Mouse (Mus musculus): Measurements from ENCODE around the gene Tsc22d1. TPM values are rescaled to one million over a fixed set of nuclear protein-coding genes. Genes with fewer than 3 reads are reported as not detected.

Tsc22d1 gene
- total RNA-seq (2014; rRNA removed; ENCODE audit: low replicate concordance) (194 and 241 TPM in 2 replicates), polyA plus RNA-seq (2015; fragmentation: Nextera tagmentation; extraction: Ambion mirVana) (170 and 210 TPM in 2 replicates)

DNA sequence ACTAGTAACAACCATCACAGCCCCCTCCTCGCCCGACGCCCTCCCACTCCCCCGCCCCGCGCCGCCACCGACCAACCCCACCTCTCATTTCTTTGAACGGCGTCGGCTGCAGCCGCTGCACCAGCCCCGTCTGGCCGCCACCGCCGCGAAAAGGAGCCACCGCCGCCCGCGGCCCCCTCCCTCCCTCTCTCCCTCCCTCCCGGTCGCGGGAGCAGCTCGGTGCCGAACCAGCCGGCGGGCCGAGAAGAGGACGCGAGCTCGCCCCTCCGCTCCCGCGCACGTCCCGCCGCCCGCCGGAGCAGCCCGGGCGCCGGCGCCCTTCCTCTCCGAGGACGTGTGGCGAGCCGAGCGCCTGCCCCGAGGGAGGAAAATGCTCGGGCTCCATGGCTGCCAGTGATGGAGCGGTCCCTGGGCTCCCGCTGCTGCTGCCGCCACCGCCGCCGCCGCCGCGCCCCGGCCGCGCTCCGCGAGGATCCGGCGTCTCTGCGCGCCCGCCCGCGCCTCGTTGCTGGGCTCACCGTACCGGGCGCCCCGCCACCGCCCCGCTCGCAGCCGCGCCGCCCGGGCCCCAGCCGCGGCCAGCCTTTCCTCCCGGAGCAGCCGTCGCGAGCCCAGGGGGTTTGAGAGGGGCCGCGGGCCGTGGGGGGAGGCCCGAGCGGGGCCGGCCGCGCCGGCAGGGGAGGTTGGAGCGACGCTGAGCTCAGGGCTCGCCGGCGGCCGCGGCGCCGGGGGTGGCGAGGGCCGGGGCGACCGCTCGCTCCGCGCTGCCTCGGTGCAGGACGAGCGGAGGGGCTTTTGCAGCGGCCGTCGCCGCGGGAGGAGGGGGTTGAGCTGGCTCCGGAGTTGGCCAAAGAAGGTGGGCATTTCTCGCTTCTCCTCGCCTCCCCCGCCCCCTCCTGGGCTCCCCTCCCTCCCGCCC lies at the start of gene Tsc22d1:
Gene Tsc22d1 (plus strand): TSS at position 100 of the 919 bp plus-strand sequence.
- peak; percentile 1 for ATAC-seq (ENCODE audit: insufficient read depth, low read depth)
- H3K27me3 ChIP-seq (ENCODE audit: control insufficient read depth, insufficient read depth, low read length): no peaks in the 10 kb centered on the region
- H3K9me3 ChIP-seq (replicated peaks; ENCODE audit: control insufficient read depth, low read length): no peaks in the 10 kb centered on the region
- H3K4me2 ChIP-seq (ENCODE audit: low read depth, low read length): peak within 1 kb of the TSS; percentile 91
- DNase-seq (ENCODE audit: low spot score): no peak
- H3K9ac ChIP-seq (replicated peaks; ENCODE audit: low read depth, low read length): peak within 1 kb of the TSS; percentile 94
- H3K4me3 ChIP-seq (ENCODE audit: low read depth, low read length): peak within 1 kb of the TSS; percentile 78
- H3K4me1 ChIP-seq (ENCODE audit: control insufficient read depth, insufficient read depth): peaks cover 18% of the 10 kb centered on the region; the same call in 1 of the 2 replicates
- peak within 1 kb of the TSS; percentile 95 for H3K27ac ChIP-seq (ENCODE audit: low read depth)
- 0% methylated on average over 61 of the region's 128 CpGs for WGBS
- TF ChIP-seq EP300 (IDR thresholded peaks at IDR 0.05; ENCODE audit: low read depth): no peak
- no peak for TF ChIP-seq CTCF (IDR thresholded peaks at IDR 0.05; ENCODE audit: low read depth)
- H3K36me3 ChIP-seq (replicated peaks; ENCODE audit: control insufficient read depth, insufficient read depth, low read length): peaks cover 17% of the 10 kb centered on the region; the same call in 1 of the 2 replicates

DNA sequence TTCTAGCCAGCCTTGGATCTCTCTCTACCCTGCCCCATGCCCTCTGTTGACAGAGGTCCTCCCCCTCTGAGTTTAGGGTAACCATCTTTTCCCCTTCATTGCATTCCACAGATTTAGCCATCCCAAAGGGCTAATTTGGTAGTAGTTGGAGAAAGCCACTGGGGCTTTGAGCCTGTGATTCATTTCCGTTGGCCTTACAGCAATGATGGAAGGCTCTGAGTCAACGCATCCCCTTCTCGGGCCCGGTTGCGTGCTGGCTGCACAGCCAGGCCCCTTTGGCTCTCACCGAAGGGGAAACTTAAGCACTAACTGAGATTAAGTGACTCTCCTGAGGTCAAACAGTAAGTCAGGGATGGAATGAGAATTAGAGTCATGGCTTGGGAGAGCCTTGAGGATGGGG lies 41.1 kb upstream of the Tsc22d1 start:
- no peak overlapping the region for H3K4me2 ChIP-seq (ENCODE audit: low read depth, low read length)
- no peaks in the 10 kb centered on the region for H3K9me3 ChIP-seq (replicated peaks; ENCODE audit: control insufficient read depth, low read length)
- 87% methylated on average over 6 of the region's 6 CpGs for WGBS
- no peak for TF ChIP-seq CTCF (IDR thresholded peaks at IDR 0.05; ENCODE audit: low read depth)
- H3K36me3 ChIP-seq (replicated peaks; ENCODE audit: control insufficient read depth, insufficient read depth, low read length): no peaks in the 10 kb centered on the region
- H3K4me1 ChIP-seq (ENCODE audit: control insufficient read depth, insufficient read depth): no peaks in the 10 kb centered on the region
- ATAC-seq (ENCODE audit: insufficient read depth, low read depth) (no peak), DNase-seq (ENCODE audit: low spot score) (no peak)
- H3K27me3 ChIP-seq (ENCODE audit: control insufficient read depth, insufficient read depth, low read length): no peaks in the 10 kb centered on the region
- no peak overlapping the region for H3K27ac ChIP-seq (ENCODE audit: low read depth)
- H3K4me3 ChIP-seq (ENCODE audit: low read depth, low read length): no peak overlapping the region
- no peak overlapping the region for H3K9ac ChIP-seq (replicated peaks; ENCODE audit: low read depth, low read length)

GRCm38 (mm10) chr14:76374601-76375000 lies 40.2 kb upstream of the Tsc22d1 start:
- no peaks in the 10 kb centered on the region for H3K9me3 ChIP-seq (replicated peaks; ENCODE audit: control insufficient read depth, low read length)
- no peak overlapping the region for H3K4me2 ChIP-seq (ENCODE audit: low read depth, low read length)
- H3K36me3 ChIP-seq (replicated peaks; ENCODE audit: control insufficient read depth, insufficient read depth, low read length): no peaks in the 10 kb centered on the region
- H3K27me3 ChIP-seq (ENCODE audit: control insufficient read depth, insufficient read depth, low read length): no peaks in the 10 kb centered on the region
- no peak for DNase-seq (ENCODE audit: low spot score)
- no peaks in the 10 kb centered on the region for H3K4me1 ChIP-seq (ENCODE audit: control insufficient read depth, insufficient read depth)
- TF ChIP-seq EP300 (IDR thresholded peaks at IDR 0.05; ENCODE audit: low read depth): no peak
- no peak for TF ChIP-seq CTCF (IDR thresholded peaks at IDR 0.05; ENCODE audit: low read depth)
- H3K4me3 ChIP-seq (ENCODE audit: low read depth, low read length): no peak overlapping the region
- H3K9ac ChIP-seq (replicated peaks; ENCODE audit: low read depth, low read length): no peak overlapping the region
- WGBS: 77% methylated on average over 6 of the region's 6 CpGs
- no peak for ATAC-seq (ENCODE audit: insufficient read depth, low read depth)
- no peak overlapping the region for H3K27ac ChIP-seq (ENCODE audit: low read depth)

- WGBS: 60% methylated on average over 5 of the region's 5 CpGs
- Histone ChIP-seq H3K9me3 (replicated peaks; ENCODE audit: control insufficient read depth, low read length) (no peaks in the 10 kb centered on the region), H3K4me3 (ENCODE audit: low read depth, low read length) (no peak overlapping the region), H3K9ac (replicated peaks; ENCODE audit: low read depth, low read length) (no peak overlapping the region), H3K4me2 (ENCODE audit: low read depth, low read length) (no peak overlapping the region), H3K4me1 (ENCODE audit: control insufficient read depth, insufficient read depth) (no peaks in the 10 kb centered on the region), H3K27ac (ENCODE audit: low read depth) (no peak overlapping the region), H3K27me3 (ENCODE audit: control insufficient read depth, insufficient read depth, low read length) (no peaks in the 10 kb centered on the region), H3K36me3 (replicated peaks; ENCODE audit: control insufficient read depth, insufficient read depth, low read length) (no peaks in the 10 kb centered on the region)
- TF ChIP-seq CTCF (IDR thresholded peaks at IDR 0.05; ENCODE audit: low read depth): no peak
- no peak for TF ChIP-seq EP300 (IDR thresholded peaks at IDR 0.05; ENCODE audit: low read depth)
- no peak for ATAC-seq (ENCODE audit: insufficient read depth, low read depth)
- DNase-seq (ENCODE audit: low spot score): no peak
Measured at GRCm38 (mm10) chr14:76376561-76376960, 38.2 kb upstream of the Tsc22d1 start.

DNA sequence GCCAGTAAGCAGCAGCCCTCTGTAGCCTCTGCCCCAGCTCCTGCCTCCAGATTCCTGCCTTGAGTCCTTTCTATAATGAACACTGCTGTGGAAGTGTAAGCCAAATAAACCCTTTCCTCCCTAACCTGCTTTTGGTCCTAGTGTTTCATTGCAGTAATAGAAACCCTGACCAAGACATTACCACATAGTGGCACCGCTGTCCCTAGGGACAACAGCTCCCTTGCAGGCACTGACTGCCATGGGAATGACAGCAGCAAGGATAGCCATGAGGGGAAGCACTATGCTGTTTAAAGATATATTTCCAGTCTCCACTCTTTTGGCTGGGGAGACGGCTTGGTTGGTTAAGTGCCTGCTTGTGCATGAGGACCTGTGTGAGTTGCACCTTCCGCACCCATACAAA lies 35.4 kb upstream of the Tsc22d1 start:
- 83% methylated on average over 3 of the region's 3 CpGs for WGBS
- Histone ChIP-seq H3K4me3 (ENCODE audit: low read depth, low read length) (no peak overlapping the region), H3K27me3 (ENCODE audit: control insufficient read depth, insufficient read depth, low read length) (no peaks in the 10 kb centered on the region), H3K4me1 (ENCODE audit: control insufficient read depth, insufficient read depth) (no peaks in the 10 kb centered on the region), H3K36me3 (replicated peaks; ENCODE audit: control insufficient read depth, insufficient read depth, low read length) (no peaks in the 10 kb centered on the region), H3K27ac (ENCODE audit: low read depth) (no peak overlapping the region), H3K4me2 (ENCODE audit: low read depth, low read length) (no peak overlapping the region), H3K9ac (replicated peaks; ENCODE audit: low read depth, low read length) (no peak overlapping the region), H3K9me3 (replicated peaks; ENCODE audit: control insufficient read depth, low read length) (no peaks in the 10 kb centered on the region)
- ATAC-seq (ENCODE audit: insufficient read depth, low read depth) (no peak), DNase-seq (ENCODE audit: low spot score) (no peak)
- TF ChIP-seq CTCF (IDR thresholded peaks at IDR 0.05; ENCODE audit: low read depth): no peak
